Mouse (Mus musculus): ENCODE measurements around the gene Lmo7. TPM values are rescaled to one million over a fixed set of nuclear protein-coding genes. Genes with fewer than 3 reads are reported as not detected.

The Lmo7 gene
- 5.5 and 6.1 TPM in 2 replicates for polyA plus RNA-seq (2015; fragmentation: Nextera tagmentation; extraction: Ambion mirVana)

GRCm38 (mm10) chr14:101729237-101729971, at the start of gene Lmo7, which contains the start of gene Gm9922:
Gene Lmo7, plus strand, starts transcription at chr14:101729957.
Gene Gm9922, minus strand, starts transcription at chr14:101729814.

Other genes with a start within 250 kb of the Lmo7 start
- gene Tbc1d4, start 120.8 kb upstream of the Lmo7 start, polyA plus RNA-seq (2015; fragmentation: Nextera tagmentation; extraction: Ambion mirVana): 16.2 and 44.1 TPM in 2 replicates
- 154 TPM in 2 replicates for gene Commd6, start 89.3 kb upstream of the Lmo7 start, polyA plus RNA-seq (2015; fragmentation: Nextera tagmentation; extraction: Ambion mirVana)
- gene Uchl3, start 76.0 kb upstream of the Lmo7 start, polyA plus RNA-seq (2015; fragmentation: Nextera tagmentation; extraction: Ambion mirVana): 89.2 and 97.3 TPM in 2 replicates
- gene Gm9922, start 143 bp upstream of the Lmo7 start, polyA plus RNA-seq (2015; fragmentation: Nextera tagmentation; extraction: Ambion mirVana): 2.7 and 4.1 TPM in 2 replicates